Mouse (Mus musculus): ENCODE data around the gene Tpra1. TPM values are rescaled to one million over a fixed set of nuclear protein-coding genes. Genes with fewer than 3 reads are reported as not detected.

The Tpra1 gene
- polyA plus RNA-seq, 1 experiment = 31.0 TPM

DNA sequence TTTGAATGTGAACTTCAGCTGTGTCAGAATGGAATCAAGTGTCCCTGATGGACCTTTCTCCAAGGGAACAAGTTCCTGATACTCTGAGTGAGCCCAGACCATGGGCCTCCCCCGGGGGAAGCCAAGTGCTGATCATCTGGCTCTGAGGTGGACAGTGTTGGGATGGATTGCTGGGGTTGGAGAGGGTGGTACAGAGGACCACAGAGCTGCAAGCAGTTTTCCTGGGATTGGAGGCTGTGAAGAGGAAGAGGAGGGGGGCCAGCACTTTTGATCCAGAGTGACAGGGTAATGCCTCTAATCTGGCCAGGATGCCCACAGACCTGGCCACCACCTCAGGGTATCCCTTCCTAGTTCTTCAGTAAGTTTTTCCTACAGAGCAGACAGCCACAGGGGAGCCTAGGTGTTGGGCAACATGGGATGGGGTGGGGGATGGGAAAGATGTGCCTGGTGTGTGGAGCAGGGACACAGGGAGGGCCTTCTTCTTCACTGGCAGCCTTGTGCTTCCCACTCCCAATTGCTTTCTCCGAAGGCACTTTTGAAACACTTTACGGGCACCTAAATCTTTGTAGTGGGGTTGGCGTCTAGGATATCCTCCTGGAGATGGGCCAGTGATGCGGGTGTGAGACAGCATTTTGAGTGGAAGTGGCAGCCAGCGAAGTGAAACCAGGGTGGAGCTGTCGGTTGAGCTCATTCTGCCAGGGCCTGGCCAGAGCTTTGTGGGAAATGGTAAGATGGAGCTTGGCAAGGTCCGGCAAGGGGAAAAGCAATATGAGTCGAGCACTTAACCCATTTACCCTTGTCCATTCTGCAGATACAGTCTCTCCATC lies 38.3 kb downstream of the Tpra1 start:
- peak overlapping the region; percentile 84 for H3K27ac ChIP-seq (ENCODE audit: insufficient read depth, low read length)
- H3K4me3 ChIP-seq (ENCODE audit: insufficient read depth, low read length) = no peak overlapping the region
- no peak for TF ChIP-seq CTCF (IDR thresholded peaks at IDR 0.05; ENCODE audit: borderline replicate concordance, insufficient read depth, low read length)
- TF ChIP-seq POLR2A (IDR thresholded peaks at IDR 0.05; ENCODE audit: low read depth, low read length) = no peak
- H3K4me1 ChIP-seq (ENCODE audit: control insufficient read depth, insufficient read depth, low read length) = peaks cover 20% of the 10 kb centered on the region

DNA sequence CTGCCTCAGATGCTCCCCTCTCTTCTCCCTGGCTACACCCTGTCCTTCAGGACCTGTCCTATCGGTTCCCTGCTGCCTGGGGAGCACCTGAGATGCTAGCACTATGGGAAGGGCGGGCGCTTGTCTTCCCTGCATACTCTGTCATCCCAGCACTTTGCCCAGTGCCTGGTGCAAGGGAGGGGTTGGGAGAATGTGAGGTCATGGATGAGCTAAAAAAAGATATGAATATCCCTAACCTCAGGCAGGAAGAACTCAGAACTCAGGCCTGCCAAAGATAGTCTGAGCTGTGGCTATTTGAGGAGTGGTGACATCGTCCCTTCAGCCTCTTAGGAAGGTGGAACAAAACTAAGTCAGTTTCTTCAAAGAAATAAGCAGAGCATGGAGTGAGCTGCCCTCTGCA lies 39.6 kb downstream of the Tpra1 start:
- H3K27ac ChIP-seq (ENCODE audit: insufficient read depth, low read length) = peak overlapping the region; percentile 72
- no peak for TF ChIP-seq CTCF (IDR thresholded peaks at IDR 0.05; ENCODE audit: borderline replicate concordance, insufficient read depth, low read length)
- TF ChIP-seq POLR2A (IDR thresholded peaks at IDR 0.05; ENCODE audit: low read depth, low read length) = no peak
- H3K4me3 ChIP-seq (ENCODE audit: insufficient read depth, low read length) = no peak overlapping the region
- peaks cover 16% of the 10 kb centered on the region for H3K4me1 ChIP-seq (ENCODE audit: control insufficient read depth, insufficient read depth, low read length)

DNA sequence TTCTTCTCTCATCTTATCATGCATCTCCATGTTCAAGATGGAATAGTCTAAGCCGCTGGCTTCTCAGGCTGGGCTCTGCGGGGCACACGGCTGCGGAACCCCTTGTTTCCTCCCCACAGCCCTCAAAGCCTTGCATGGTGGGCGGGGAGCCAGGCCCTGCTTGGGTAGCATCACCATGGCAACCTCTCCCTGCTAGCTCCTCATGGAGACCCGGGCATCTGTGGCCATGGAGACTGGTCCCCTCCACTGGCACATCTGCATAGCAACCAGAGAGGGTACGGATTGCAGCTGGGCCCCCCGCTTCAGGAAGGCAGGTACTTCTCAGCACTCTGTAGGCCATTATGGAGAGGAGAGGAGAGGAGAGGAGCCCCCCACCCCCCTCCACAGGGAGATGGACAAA lies 40.5 kb downstream of the Tpra1 start:
- peaks cover 16% of the 10 kb centered on the region for H3K4me1 ChIP-seq (ENCODE audit: control insufficient read depth, insufficient read depth, low read length)
- no peak overlapping the region; the same call in 1 of the 2 replicates for H3K27ac ChIP-seq (ENCODE audit: insufficient read depth, low read length)
- TF ChIP-seq CTCF (IDR thresholded peaks at IDR 0.05; ENCODE audit: borderline replicate concordance, insufficient read depth, low read length) = no peak
- TF ChIP-seq POLR2A (IDR thresholded peaks at IDR 0.05; ENCODE audit: low read depth, low read length) = no peak

DNA sequence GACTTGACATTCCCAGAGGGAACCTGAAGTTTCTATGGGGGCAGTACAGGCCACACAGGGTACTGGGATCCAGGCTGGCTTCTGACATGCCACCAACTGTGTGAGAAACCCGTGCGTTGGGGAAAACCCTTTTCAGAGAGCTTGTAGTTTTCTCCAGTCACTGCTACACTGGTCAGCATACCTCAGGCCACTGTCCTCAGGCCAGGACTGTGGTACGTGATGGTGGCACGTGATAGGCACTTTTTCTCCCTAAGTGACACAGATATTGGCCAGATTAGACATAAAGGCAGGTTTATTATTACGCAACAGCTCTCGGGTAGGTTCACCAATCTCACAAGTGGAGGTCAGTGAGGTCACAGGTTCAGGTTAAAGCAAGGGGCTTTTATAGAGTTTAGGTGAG lies 41.6 kb downstream of the Tpra1 start:
- no peak overlapping the region for H3K4me3 ChIP-seq (ENCODE audit: insufficient read depth, low read length)
- H3K4me1 ChIP-seq (ENCODE audit: control insufficient read depth, insufficient read depth, low read length) = peaks cover 16% of the 10 kb centered on the region
- TF ChIP-seq POLR2A (IDR thresholded peaks at IDR 0.05; ENCODE audit: low read depth, low read length) = no peak
- TF ChIP-seq CTCF (IDR thresholded peaks at IDR 0.05; ENCODE audit: borderline replicate concordance, insufficient read depth, low read length) = no peak
- H3K27ac ChIP-seq (ENCODE audit: insufficient read depth, low read length) = no peak overlapping the region

More for the DNA sequence above, 40.5 kb downstream of the Tpra1 start:
- H3K4me3 ChIP-seq (ENCODE audit: insufficient read depth, low read length) = no peak overlapping the region

DNA sequence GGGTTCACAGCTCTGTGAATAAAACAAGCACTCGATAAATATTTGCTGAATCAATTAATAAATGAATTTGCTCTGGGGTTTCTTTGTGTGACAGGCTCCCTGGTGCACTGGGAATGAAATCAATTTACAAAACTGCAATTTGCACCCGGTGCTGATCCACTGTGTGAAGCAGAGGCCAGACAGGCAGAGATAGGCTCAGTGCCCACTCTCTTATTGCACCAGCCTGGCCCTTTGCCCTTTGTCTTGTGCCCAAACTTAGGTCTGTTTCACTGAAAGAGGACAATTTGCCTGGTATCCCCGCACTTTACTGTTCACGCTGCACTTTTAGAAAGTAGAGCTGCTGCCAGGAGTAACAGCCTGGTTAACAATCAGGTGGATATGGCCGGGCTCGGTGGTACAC lies 44.4 kb downstream of the Tpra1 start:
- Histone ChIP-seq H3K4me3 (ENCODE audit: insufficient read depth, low read length) (no peak overlapping the region), H3K4me1 (ENCODE audit: control insufficient read depth, insufficient read depth, low read length) (peaks cover 7% of the 10 kb centered on the region), H3K27ac (ENCODE audit: insufficient read depth, low read length) (no peak overlapping the region)
- no peak for TF ChIP-seq POLR2A (IDR thresholded peaks at IDR 0.05; ENCODE audit: low read depth, low read length)
- TF ChIP-seq CTCF (IDR thresholded peaks at IDR 0.05; ENCODE audit: borderline replicate concordance, insufficient read depth, low read length) = no peak

DNA sequence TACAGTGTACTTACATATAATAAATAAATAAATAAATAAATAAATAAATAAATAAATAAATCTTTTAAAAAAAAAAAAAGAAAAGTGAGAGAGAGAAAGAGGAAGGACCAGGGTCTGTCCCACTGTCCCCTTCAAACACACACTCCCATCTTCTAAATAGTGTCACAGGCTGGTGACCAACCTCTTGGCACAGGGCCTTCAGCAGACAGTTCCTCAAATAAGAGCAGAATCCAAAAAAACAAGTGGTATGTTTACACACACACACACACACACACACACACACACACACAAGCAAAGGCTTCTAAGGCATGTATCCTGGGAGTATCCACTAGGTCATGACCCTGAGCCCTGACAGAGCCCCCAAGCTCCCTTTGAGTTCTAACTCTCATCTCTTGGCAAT lies 45.7 kb downstream of the Tpra1 start:
- H3K4me3 ChIP-seq (ENCODE audit: insufficient read depth, low read length) = no peak overlapping the region
- H3K4me1 ChIP-seq (ENCODE audit: control insufficient read depth, insufficient read depth, low read length) = no peaks in the 10 kb centered on the region
- no peak for TF ChIP-seq CTCF (IDR thresholded peaks at IDR 0.05; ENCODE audit: borderline replicate concordance, insufficient read depth, low read length)
- no peak for TF ChIP-seq POLR2A (IDR thresholded peaks at IDR 0.05; ENCODE audit: low read depth, low read length)
- no peak overlapping the region for H3K27ac ChIP-seq (ENCODE audit: insufficient read depth, low read length)

DNA sequence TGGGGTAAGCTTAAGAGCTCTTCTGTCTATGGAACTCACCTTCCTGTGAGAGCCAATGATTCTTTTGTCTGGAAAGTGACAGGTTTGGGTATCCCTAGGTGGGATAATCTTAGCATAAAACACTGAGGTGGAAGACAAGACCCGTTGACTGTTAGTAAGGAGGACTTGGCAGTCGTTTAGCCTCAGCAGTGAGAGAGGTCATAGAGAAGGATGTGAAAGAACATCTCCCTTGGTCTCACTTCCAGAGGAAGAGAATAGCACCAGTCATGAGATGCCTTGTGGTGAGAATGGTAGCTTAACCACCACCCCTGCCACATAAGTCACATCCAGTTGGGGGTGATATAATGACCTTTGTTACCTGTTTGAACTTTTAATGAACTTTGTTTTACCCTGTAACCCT lies 54.7 kb downstream of the Tpra1 start:
- no peak overlapping the region for H3K4me3 ChIP-seq (ENCODE audit: insufficient read depth, low read length)
- no peak overlapping the region for H3K27ac ChIP-seq (ENCODE audit: insufficient read depth, low read length)
- TF ChIP-seq CTCF (IDR thresholded peaks at IDR 0.05; ENCODE audit: borderline replicate concordance, insufficient read depth, low read length) (no peak), POLR2A (IDR thresholded peaks at IDR 0.05; ENCODE audit: low read depth, low read length) (no peak)
- peaks cover 21% of the 10 kb centered on the region for H3K4me1 ChIP-seq (ENCODE audit: control insufficient read depth, insufficient read depth, low read length)

DNA sequence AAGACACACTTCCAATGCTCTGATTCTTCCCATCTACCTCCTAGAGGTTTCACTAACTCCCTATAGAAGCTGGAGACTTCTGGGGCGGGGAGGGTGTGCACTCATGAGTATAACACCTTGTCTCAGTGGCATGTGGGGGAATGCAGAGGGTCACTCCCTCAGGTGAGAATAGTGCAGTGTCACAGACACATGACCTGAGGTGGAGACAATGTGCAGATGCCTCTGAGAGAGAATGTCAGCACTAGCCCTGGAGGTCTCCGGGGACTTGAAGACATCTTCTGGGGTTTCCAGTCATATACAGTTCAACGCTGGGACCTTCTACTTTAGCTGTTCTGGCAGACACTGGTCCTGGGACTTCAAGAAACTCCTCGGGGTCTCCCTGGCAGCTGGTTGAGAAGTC lies 55.3 kb downstream of the Tpra1 start:
- Histone ChIP-seq H3K4me1 (ENCODE audit: control insufficient read depth, insufficient read depth, low read length) (peaks cover 26% of the 10 kb centered on the region), H3K4me3 (ENCODE audit: insufficient read depth, low read length) (no peak overlapping the region), H3K27ac (ENCODE audit: insufficient read depth, low read length) (no peak overlapping the region)
- no peak for TF ChIP-seq POLR2A (IDR thresholded peaks at IDR 0.05; ENCODE audit: low read depth, low read length)
- no peak for TF ChIP-seq CTCF (IDR thresholded peaks at IDR 0.05; ENCODE audit: borderline replicate concordance, insufficient read depth, low read length)

DNA sequence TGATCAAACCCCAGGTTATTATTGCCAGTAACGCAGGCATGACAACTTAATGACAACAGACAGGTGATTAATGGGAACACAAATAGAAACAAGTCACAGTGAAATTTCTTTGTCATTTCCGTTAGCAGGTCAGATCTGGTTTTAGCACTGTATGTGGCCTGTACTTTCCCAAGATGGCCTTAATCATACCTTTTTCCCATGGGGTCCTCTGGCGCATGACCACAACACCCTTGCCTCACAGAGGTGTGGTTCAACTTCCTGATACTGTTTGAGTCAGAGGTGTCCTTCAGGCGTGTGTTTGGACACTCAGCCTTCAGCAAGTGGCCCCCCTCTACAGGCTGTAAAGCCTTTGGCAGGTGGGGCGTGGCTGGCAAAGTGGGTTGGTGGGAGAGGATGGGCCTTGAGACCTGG lies 55.8 kb downstream of the Tpra1 start:
- no peak overlapping the region for H3K27ac ChIP-seq (ENCODE audit: insufficient read depth, low read length)
- H3K4me1 ChIP-seq (ENCODE audit: control insufficient read depth, insufficient read depth, low read length) = peaks cover 26% of the 10 kb centered on the region
- TF ChIP-seq CTCF (IDR thresholded peaks at IDR 0.05; ENCODE audit: borderline replicate concordance, insufficient read depth, low read length) = no peak
- no peak for TF ChIP-seq POLR2A (IDR thresholded peaks at IDR 0.05; ENCODE audit: low read depth, low read length)
- no peak overlapping the region for H3K4me3 ChIP-seq (ENCODE audit: insufficient read depth, low read length)

DNA sequence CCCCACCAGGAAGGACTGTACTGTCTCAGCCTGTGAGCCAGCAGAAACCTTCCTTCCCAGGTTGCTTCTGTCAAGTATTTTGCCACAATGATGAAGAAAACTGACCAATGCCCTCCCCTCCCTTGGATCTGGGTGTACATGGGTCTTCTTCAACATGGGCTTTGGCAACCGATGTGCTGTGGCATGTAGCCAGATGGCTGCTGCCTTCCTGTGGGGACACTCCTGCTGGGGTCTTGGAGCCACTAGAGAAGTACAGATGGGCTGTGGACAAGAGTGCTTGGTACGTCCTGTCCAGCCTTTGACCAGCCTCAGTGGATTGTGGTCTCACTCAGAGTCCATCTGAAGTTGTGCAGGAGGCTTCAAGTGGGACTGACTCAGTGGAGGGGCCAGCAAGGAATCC lies 56.3 kb downstream of the Tpra1 start:
- H3K4me1 ChIP-seq (ENCODE audit: control insufficient read depth, insufficient read depth, low read length) = peaks cover 26% of the 10 kb centered on the region
- TF ChIP-seq CTCF (IDR thresholded peaks at IDR 0.05; ENCODE audit: borderline replicate concordance, insufficient read depth, low read length) (no peak), POLR2A (IDR thresholded peaks at IDR 0.05; ENCODE audit: low read depth, low read length) (no peak)
- H3K4me3 ChIP-seq (ENCODE audit: insufficient read depth, low read length) = no peak overlapping the region
- no peak overlapping the region for H3K27ac ChIP-seq (ENCODE audit: insufficient read depth, low read length)

All from embryonic fibroblast, embryonic 13.5 days (primary cell).